Mouse (Mus musculus) mature B cell (primary cell): ENCODE measurements around the gene Uso1.

Experiments
- in situ Hi-C: fragments of 300-500 bp; cut with MboI; formaldehyde crosslinking; loops from 2 replicates; pipeline ENCODE4 v1.14.3; 2019

The Uso1 gene

DNA sequence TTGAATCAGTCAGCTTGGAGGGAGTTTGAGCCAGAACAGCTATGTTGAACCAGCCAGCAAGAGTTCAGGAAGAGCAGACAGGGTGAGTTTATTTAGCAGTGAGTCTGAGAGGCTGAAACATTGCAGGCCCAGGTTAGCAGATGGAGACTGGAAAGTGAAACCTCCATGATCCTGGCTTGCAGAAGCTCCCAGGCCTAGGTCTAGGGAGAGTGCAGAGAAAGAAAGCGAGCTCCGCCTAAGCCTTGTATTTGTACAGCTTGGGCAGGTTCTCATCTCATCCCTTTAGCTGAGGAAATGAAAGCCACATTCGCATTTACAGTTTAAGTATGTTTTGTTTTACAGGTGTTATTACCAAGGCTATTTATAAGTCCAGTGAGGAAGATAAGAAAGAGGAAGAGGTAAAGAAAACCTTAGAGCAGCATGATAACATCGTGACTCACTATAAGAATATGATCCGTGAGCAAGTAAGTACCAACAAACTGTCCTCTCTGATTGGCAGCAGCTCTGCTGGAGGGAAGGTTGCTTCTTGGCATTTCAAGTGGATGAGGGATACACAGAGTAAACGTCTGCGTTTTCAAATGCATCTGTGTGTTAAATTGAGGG is 51.2 kb downstream of the Uso1 start:
- in situ Hi-C loops: loop anchor here (25.0 kb wide), 1 partner anchor 198 kb away; no protein-coding TSS in a partner anchor

DNA sequence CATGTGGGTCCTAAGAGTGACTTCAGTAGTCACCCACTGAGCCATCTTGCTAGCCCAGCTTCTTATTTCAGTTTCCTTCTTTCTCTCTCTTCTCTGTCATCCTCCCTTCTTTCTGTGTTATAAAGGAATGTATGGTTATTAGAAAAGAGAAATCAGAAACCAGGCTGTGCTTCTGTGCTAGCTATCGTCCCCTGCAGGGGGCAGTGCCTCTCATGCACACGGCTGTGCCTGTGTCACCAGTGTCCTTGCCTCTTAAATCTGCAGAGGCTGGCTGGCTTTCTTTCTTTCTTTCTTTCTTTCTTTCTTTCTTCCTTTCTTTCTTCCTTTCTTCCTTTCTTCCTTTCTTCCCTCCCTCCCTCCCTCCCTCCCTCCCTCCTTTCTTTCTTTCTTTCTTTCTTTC is 58.0 kb downstream of the Uso1 start:
- in situ Hi-C loops: loop anchor here (25.0 kb wide), 1 partner anchor 192 kb away; no protein-coding TSS in a partner anchor

DNA sequence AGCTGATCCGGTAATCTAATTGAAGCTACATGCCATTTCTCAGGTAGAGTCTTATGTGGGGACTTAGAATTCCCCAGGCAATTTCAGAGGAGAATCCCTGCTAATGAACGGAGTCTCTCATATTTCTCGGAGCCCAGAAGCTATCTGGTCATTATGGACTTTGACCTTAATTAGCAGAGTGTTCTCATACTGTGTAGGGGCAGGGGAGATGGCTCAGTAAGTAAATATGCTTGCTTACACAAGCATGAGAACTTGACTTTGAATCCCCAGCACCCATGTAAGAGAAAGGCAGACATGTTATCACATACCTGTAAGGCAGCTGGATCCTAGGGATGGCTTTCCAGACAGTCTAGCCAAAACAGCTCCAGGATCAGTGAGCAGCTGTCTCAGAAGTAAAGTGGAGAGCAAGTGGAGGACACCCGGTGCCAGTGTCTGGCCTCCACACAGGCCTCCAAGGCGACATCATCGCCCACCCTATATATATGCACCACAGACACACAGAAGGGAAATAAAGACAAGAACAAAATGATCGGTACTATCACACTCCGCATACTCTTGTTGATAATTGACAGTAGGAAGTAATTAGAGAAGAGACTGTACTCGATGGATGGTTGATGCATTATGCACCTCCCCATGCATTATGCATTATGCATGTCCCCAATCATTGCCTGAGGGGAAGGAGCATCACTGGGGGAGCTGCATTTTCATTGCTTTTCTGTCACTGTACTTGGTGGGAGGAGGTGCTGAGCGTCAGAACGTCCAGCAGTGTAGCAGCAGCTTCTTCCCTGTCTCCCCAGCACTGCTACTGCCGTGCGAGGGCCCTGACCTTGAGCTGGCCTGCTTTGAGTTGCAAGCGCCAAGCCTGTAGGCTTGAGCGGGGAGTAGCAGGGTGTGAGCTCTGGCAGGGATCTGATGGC is 59.4 kb downstream of the Uso1 start:
- in situ Hi-C loops: loop anchor here (25.0 kb wide), 1 partner anchor 190 kb away; no protein-coding TSS in a partner anchor

DNA sequence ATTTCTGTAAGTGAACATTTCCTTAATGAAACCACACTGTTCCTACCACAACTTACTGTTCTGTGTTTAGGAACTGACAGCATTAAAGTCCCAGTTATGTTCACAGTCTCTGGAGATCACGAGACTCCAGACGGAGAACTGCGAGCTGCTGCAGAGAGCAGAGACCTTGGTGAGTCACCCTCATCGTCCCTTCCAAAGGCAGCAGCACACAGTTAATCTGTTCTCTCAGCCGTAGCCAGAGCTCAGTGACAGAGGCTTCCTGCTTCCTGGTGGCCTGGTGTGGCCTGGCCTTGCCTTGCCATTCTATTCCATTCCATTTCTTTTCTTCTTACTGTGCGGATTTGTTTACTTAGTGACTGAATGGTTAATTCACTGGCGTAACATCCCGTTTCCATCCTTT is 60.5 kb downstream of the Uso1 start:
- in situ Hi-C loops: loop anchor here (25.0 kb wide), 1 partner anchor 189 kb away; no protein-coding TSS in a partner anchor

DNA sequence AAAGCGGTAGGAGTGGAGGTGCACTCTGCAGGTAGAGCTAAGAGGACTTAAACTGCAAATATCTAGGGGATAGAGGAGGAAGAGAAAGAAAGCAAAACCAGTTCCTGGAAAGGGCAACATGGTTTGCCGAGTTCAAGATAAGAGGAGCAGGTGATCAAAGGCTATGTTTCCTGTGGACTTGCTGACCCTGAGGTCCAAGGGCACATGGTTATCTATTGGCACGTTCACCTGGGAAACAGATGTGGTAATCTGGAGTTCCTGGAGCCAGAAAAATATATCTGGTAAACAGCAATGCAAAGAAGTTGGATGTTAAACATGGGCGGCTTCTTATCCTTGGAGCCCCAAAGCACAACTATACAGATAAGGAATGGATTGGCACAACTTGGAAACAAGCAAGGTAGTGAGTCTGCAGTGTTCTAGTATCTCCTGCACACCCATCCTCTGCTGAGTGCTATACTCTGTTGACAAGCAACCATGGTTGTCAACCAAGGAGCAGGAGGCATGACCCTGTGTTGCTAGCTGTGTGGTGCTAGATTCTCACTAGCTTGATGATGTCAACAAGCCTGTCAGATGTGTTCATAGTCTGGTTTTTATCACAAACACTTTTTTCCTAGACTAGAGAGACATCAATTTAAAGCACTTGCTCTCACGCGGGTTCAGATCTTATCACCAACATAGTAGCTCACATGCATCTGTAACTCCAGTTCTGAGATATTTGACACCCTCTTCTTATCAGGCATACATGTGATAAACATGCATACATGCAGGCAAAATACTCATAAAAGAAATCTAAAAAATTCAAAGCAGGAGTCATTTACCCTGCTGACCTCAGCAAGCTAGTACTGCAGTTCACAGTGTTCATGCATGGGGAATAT is 66.7 kb downstream of the Uso1 start:
- in situ Hi-C loops: no loop called here

DNA sequence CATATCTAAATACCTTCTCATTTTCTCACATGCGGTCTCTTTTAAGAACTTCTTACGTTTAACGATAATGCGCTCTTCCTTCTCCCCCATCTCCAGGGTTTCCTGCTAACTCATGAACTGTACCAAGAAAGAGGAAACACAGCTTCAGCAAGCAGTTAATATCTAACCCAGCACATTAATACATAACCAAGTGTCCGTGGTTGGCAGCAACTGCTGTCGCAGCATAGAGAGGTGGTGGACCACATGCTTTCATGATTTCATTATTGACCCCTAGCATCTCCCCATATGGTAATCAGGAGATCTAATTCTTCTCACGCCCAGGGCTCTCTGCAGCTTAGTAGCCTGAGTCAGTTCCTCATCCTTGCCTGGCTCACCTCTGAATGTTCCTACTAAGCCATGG is 67.4 kb downstream of the Uso1 start:
- in situ Hi-C loops: no loop called here

DNA sequence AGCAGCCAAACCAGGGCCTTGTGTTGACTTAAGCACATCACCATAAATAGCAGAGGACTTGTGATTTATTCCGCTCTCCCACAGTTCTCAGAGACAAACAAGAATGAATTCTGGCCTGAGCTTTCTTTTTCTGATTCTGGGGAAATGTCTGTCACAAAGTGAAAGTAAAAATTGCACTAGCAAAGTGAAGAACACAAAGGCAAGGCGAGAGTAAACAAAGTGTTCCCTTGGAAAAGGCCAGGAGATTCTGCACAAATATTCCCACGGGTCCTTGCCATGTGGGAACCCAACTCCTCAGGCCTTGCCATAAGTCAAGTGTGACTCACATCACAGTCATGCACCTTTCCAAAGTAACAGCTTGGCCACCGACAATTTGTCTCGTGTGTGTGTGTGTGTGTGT is 68.0 kb downstream of the Uso1 start:
- in situ Hi-C loops: no loop called here

DNA sequence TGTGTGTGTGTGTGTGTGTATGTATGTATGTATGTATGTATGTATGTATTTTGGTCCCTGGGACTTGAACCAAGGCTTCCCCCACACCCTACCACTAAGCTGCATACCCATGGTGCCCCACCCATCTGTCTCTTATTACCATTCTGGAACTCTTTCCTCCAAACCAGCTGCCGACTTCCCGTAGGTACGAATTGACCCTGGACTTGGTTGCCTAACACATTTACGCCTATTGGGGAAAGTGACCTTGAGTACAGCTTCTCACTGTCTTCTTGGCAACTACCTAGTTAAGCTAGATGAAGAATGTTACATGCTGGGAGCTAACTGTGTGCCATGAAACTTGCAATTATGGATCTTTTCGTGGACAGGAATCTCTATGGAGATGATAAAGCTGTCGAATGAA is 68.4 kb downstream of the Uso1 start:
- in situ Hi-C loops: no loop called here

DNA sequence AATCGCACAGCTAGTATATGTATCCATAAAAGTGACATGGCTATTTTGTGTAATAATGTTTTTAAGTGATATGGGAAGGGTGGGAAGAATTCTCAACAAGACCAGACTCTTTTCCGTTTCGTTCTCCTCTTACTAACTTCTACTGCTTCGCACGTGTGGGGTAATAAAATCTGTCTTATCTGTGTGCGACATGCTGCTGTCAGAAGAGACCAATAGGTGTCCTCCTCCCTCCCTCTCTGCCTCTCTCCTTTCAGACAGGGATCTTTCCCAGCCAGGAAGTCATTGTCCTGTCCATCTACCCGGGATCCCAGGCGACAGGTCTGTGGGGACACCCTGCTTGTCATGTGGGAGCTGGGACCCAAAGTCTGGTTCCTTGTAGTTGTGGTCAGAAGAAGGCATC is 72.5 kb downstream of the Uso1 start:
- in situ Hi-C loops: no loop called here

DNA sequence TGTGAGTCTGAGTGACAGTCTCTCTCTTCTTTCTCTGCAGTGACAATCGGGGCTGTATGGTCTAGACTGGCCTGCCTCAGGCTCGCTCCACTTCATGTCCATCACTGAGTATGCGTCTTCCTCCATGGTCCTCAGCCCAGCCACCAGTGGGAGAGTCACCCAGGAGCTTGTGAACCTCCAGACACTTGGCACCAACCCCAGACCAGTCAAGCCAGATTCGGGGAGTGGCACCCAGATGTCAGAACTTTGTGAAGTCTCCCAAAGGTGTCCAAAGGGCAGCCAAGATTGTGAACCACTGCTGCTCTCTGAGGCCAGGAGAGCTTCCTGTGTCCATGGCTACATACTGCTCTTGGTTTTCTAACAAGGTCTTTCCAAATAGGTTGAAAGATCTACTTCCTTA is 74.5 kb downstream of the Uso1 start:
- in situ Hi-C loops: no loop called here

DNA sequence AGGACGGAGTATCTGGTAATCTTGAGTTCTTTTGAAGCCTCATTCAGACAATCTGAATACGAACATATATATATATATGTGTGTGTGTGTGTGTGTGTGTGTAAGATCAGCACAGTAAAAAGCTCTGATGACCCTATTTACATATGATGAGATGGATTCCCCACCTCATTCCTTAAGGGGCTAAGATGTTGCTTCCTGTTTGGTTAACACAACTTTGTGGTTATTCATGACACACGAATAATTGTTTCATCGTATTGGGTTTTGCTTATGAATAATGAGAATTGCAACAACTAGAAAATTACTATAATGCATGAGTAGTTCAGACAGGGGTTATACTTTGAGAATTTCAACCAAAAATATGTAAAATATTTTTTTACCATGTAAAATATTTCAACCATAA is 77.6 kb downstream of the Uso1 start, which contains the start of gene U90926:
TSS of gene U90926 (minus strand) at position 101 of the 400 bp plus-strand sequence.
- in situ Hi-C loops: no loop called here

DNA sequence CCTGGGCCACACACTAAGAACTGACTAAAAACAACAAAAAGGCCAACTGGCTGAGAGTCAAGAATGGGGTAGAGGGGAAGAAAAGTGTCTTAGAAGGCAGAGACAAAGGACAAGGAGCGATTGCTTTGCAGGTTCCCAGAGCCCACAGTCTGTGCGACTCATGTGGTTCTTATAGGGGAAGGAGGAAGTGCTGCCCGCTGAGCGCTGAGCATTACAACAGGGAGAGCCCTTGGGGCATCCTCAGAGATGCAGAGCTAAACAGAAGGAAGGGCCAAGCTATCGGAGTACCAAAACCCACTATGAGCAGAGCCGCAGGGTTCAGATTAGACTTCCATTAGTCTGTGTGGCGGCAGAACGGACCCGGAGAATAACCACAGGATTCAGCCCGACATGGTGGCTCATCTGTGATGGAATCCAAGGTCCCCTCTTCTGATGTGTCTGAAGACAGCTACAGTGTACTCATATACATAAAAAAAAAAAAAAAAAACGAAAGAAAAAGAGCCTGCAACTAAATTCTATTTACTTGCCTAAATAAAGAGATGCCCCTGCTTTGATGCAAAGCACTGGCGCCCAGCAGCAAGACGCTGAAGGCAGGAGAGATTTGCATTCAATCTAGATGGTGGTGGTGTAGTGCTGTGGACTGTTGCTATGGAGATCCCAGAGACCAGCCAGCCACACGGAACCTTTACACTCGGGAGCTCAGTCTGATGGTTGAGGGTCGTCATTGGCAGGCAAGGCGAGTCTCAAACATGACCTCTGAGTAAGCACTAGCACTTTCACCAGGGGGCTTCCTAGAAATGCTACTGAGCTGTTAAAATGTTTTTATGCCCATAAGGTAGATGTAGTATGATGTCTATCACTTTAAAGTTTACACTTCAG is 81.4 kb downstream of the Uso1 start:
- in situ Hi-C loops: no loop called here

DNA sequence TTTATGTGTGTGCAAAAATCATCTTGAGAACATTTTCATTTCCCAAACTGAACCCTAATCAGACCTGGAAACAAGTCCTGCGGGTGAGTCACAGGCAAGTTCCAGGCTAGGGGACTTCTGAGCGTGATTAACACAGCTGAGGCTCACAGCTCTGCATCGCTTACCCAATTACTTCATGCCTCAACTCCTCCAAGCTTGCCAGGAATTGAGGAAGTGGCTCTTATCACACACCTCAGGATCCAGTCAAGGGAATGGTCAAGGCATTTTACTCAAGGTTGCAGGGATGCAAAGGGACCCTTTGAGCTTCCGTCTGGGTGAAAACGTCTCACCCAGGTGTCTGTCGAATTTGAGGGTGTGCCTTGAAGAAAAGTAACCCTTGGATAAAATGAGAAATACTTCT is 82.1 kb downstream of the Uso1 start:
- in situ Hi-C loops: no loop called here

DNA sequence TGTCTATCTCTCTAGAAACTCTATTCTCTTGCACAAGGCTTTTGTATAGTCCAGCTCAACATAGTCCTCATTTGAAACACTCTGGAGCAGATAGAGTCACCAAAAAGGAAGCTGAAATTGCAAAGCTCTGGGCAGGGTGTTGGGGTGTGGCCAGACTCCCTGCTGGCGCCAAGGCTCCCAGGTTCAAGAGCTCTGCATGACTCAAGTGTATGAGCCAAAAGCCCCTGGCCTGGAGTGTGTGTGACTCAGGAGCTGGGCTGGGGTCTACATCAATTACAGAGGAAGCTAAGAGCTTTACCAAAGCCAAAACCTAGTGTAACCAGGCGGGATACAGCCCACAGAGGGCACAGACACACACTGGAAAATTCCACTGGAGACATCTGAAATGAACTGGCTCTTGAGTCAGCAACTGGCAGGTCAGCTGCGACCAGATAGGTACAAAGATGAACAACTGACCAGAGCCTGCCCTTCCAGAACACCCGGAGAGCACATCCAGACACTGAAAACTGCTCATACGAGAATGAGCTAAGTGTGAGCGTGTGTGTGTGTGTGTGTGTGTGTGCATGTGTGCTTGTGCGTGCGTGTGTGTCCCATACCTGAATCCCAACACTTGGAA is 82.7 kb downstream of the Uso1 start:
- in situ Hi-C loops: no loop called here

DNA sequence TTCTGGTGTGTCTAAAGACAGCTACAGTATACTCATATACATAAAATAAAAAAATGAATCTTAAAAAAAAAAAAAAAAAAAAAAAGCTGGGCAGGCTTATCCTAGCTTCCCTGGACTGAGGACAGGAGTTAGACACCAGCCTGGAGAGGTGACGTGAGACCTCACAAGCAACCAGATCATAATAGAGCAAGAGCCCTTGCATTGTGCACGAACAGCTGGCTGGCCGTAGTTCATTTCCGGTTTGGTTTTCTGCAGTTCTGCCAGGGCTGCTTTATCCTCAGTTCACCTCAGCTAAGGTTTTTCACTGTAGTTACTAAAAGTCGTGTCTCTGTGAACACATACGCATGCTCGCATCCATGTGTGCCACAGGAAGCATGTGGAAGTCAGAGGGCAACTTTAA is 90.0 kb downstream of the Uso1 start:
- in situ Hi-C loops: no loop called here

DNA sequence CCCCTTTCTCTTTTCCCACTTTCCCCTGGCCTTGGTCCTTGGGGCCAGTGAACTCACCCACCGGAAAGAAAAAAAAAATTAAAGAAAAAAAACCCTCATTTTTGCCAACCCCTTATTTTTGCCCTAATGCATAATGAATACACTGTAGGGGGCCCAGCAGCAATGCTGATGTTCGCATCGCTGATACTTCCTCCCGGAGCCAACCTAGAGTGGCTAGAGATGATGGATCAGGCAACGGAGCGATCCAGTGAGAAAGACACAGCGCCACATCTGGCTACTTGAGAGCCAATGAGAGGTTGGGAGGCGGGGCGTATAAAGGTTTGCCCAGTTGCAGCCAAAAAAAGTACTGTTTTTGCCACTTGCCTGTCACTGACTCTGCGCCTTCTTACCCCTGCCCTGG is 91.0 kb downstream of the Uso1 start:
- in situ Hi-C loops: no loop called here

DNA sequence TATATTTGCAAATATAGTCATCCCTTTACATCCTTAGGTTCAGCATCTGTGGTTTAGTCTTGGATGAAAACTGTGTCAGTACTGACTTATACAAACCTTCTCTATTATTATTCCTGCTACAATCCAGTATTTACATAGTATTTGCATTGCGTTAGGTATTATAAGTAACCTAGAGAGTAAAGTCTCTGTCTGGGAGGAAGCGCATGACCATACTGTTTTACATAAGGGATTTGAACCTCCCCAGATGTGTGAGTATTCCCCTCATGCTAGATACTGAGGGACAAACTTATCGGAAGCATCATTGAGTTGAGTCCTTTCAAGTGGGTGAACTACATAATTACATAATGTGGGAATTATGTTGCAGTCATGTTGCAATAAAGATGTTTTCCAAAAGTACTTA is 91.8 kb downstream of the Uso1 start:
- in situ Hi-C loops: no loop called here

DNA sequence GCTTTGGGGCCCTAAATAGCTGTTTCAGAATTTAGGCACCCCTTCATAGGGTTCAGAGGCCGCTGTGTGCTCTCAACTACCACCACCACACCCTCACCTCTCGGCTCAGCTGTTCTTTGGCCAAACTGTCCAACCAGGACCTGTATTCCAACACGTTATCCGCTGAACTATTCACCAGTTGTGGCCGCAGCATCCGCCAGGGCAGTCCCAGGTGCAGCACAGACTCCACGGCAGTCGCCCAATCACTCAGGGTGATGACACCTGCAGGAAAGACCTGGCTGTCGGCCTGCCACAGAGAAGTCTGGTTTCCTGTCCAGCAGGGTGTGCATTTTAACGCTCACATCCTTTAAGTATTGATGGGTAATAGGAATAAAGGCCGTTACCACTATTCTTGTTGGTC is 92.6 kb downstream of the Uso1 start:
- in situ Hi-C loops: no loop called here

DNA sequence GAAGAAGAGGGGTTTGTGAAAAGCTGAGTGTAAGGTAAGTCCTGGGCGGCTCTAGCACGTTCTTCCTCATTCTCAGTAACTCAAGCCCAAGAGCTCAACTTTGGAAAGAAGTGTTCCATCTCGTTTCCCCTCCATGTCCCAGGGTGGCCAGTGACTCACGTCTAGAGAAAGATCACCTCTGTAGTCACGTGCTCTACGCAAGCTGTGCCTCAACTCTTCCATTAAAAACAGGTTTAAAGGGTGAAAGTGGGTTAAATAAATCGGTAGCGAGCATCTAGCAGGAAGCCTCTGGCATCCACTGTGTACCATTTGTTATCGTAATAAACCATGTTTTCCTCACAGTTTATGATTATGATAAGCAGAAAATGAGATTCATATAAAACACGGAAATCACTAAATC is 94.1 kb downstream of the Uso1 start:
- in situ Hi-C loops: no loop called here

DNA sequence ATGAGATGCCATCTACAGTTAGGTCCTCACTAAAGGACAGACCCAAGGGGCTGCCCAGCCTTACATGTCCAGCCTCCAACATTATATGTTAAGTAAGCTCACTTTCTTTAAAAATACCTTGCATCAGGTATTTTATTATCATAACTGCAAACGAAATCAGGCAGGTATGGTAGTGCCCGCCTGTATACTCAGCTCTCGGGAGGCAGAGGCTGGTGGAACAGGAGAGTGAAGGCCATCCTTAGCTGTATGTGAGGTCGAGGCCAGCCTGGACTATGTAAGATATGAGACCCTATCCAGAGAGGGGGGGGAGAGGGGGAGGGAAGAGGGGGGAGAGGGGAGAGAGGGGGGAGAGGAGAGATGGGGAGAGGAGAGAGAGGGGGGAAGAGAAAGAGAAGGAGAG is 95.6 kb downstream of the Uso1 start:
- in situ Hi-C loops: no loop called here
